Mouse (Mus musculus): ENCODE results near the gene Psmd14. TPM values are rescaled to one million over a fixed set of nuclear protein-coding genes. Genes with fewer than 3 reads are reported as not detected.

Psmd14 gene
- 174 and 181 TPM in 2 replicates for total RNA-seq (2017)

DNA sequence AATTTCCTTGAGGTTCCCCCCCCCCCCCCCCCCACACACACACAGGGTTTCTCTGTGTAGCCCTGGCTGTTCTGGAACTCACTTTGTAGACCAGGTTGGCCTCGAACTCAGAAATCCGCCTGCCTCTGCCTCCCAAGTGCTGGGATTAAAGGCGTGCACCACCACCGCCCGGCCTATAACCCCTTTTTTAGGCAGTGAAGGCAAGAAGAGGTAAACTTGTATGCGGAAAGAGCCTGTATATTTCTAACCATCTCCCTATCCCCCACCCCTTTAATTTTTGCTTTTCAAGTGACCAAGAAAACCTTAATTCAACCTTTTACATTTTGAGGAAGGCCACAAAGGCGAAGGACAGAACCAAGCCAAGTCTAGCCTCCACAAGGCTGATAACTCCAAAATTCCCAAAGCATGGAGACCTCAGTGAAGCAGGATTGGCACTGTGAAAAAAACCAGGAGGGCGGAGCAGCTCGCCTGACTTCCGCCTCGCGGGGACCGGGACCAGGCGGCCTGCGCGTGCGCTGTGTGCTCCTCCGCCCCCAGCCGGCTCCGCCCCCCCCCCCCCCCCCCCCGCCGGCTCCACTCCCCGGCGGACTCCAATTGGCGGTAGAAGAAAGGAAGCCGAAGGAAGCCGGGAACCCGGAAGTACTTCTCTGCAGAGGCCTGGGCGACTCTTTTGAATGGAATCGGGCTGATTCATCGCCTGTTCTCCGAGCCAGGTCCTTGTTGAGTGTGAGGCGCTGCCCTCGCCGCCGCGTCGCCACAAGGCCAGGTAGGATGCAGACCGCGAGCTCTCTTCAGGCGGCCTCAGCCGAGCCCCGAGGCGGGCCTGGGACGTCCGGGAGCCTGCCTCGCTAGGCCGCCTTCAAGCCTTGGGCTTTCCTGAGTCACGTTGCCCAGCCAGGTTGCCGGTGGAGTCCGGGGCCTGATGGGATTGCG, at the start of gene Psmd14:
Gene Psmd14, plus strand, starts transcription at position 587 of the 933 bp plus-strand sequence.
- ATAC-seq (replicated peaks; ENCODE audit: low read depth, poor library complexity, severe bottlenecking), result peak; percentile 87

DNA sequence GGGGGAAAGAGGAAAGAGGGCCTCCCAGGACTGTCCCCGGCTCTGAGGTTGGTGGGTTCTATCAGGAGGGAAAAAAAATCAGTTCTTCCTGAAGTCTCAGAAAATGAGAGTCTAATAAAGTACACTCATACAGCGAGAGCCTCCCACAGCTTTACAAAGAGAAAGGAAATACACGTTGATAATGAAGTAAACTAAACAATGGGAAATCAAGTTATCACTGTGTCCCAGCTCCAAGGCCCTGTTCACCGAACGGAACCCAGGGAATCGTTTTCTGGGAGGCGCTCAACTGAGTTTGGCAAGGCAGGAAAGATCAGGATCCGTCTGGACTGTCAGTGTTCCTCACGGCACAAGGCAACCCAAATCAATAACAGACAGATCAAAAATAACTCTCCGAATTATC, 48.7 kb upstream of the Psmd14 start:
- no peak for ATAC-seq (replicated peaks; ENCODE audit: low read depth, poor library complexity, severe bottlenecking)

DNA sequence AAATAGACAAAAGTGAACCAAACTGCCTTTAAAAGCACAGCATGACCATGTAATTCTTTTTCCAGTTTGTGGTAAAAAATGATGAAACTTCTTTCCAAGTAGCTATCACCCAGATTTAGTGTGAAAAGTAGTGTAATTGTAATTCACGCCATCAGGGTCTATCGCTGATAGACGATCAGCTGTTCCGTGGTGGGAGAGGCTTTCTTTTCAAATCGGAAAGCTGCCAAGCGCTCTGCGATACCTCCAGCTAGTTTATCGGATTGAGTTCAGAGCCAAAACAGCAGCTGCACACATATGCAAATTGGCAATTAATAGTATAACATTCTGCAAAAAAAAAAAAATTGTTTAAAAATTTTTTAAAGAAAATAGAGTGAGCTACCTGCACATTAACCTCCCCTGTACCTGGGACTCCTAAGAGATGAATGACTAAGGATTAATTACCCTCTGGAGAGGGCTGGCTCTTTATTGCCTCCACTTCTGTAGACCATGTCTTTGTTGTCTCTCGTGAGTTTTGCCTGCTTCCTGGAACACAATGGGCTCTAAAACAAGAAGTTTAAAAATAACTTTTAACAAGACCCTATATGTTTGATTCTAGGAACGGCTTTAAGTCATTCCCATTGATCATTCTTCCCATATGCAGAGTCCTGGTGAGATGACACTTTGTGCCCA, 47.8 kb upstream of the Psmd14 start:
- no peak for ATAC-seq (replicated peaks; ENCODE audit: low read depth, poor library complexity, severe bottlenecking)

DNA sequence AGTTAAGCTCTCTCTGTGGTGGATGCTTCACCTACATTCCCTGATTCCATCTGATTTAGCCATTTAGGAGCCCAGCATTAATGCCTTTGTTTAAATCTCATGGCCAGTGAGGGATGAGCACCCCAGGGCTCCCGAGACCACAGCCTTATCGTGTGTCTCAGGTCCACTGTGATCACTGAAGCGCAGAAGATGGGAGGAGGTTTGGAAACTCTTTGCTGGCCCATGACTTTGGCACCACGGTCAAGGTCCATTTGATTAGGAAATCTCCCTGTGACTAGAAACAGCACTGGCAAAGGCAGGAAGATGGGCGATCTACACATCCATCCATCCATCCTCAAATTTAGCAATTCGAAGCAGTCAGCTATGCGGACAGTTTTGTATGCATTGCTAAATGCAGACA, 44.1 kb upstream of the Psmd14 start:
- no peak for ATAC-seq (replicated peaks; ENCODE audit: low read depth, poor library complexity, severe bottlenecking)

DNA sequence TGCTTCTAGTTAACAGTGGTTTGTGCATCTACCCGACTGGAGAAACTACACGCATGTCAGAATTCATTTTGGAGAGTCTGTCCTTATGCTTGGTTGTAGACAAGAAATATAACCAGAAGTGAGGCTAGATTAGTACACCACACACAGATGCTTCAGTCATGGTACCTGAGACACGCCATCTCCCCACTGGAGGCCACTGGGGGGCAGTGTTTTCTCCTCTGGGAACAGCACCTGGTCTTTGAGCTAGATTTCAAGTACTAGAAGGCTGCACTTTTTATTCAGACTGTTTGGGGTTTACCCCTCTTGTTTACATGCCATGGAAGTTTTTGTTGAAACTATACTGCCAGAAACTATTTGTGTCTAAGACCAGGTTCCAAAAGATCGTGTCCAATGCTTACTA, 43.2 kb upstream of the Psmd14 start:
- ATAC-seq (replicated peaks; ENCODE audit: low read depth, poor library complexity, severe bottlenecking), result peak; percentile 93

DNA sequence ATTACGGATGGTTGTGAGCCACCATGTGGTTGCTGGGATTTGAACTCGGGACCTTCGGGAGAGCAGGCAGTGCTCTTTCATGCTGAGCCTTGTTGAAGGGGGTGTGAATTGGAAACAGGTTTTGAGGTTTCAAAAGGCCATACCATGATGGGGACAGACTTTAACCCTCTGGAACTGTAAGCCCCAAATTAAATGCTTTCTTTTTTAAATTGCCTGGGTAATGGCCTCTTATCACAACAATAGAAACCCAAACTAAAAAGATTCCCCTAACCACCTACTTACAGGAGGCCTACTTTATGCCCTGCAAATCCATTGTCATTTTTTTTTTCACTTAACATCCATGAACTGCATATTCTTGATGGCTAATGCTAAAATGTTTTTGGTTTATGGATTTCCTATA, 36.9 kb upstream of the Psmd14 start:
- ATAC-seq (replicated peaks; ENCODE audit: low read depth, poor library complexity, severe bottlenecking), result no peak

DNA sequence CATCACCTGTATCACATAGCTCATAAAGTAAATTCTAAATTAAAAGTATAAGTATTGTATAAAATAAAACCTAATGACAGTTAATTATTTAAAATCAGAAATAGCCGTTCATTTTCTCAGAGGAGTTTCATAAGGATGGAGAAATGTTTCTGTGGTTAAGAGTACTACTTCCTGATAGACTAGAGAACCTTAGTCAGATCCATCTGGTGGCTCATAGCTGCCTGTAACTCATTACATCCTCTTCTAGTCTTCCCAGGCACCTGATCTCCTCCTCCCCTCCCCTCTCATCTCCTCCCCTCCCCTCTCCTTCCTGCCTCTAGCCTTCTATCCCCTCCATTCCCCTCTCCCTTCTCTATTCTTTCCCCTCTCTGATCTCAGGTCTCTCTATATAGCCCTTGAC, 29.9 kb upstream of the Psmd14 start:
- ATAC-seq (replicated peaks; ENCODE audit: low read depth, poor library complexity, severe bottlenecking), result peak; percentile 84

DNA sequence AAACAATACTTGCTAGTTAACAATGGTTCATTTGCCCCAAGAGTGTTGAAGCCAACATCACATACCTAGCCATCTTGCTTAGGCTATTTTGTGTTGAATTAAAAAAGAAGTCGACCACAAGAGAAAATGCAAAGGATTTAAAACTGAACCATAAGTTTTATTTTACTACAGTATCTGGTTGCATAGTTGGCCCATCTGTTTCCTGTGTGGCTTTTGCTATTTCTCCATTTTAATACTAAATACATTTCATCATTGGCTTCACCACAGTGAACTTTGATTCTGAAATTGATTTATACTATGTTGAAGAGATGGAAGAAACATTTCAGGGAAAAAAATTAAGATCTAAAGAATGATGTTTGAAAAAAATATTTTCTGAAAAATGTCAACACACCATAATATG, 25.0 kb upstream of the Psmd14 start:
- peak; percentile 94 for ATAC-seq (replicated peaks; ENCODE audit: low read depth, poor library complexity, severe bottlenecking)

DNA sequence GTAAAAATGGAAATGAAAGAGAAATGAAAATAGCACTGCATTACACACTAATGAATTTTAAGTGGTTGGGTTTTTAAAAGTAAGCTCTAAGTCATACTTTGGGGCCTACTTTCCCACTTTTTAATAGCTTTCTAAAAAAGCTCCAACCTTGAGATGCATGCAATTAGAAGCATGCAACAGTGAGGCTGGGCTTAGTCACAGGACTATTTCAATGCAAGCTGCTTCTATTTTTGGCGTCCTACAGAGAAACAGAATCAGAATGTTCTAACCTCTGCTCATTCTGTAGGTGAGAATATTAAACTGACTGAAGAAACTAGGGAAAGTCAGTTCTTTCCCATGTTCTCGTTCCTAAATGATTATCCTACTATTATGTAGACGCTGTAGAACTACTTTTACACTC, 22.4 kb upstream of the Psmd14 start:
- no peak for ATAC-seq (replicated peaks; ENCODE audit: low read depth, poor library complexity, severe bottlenecking)

DNA sequence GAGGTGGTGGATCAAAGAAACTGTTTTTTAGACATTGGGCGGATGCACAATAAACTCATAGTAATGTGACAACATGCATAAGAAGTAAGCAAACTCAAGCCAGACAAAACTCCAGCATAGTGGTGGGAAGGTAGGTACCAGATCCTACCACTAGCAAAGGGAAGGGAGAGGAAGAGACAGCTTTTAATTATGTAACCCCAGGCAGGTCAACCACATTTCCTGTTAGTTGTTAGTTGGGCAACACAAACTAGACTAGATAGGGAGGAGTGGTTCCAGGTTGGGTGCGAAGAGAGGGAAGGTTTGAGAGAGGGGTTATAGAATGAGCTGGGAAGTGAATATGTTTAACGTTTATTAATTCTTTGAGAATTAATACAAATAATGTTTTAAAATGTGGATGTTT, 1.9 kb upstream of the Psmd14 start:
- ATAC-seq (replicated peaks; ENCODE audit: low read depth, poor library complexity, severe bottlenecking), result no peak

DNA sequence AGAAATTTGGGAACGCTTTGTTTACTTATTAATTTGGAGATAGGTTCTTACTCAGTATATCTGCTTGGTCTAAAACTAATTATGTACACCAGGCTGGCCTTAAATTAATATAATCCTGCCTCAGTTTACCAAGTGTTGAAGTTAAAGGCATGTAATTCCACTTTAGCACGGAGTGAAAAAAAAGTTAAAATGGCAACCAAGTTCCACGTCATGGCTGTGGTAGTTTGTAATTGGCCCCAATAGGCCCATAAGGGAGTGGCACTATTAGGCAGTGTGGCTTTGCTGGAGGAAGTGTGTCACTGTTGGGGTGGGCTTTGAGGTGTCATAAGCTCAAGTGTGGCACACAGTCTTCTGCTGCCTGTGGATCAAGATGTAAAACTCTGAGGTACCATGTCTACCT, 1.0 kb downstream of the Psmd14 start:
- peak; percentile 52 for ATAC-seq (replicated peaks; ENCODE audit: low read depth, poor library complexity, severe bottlenecking)

DNA sequence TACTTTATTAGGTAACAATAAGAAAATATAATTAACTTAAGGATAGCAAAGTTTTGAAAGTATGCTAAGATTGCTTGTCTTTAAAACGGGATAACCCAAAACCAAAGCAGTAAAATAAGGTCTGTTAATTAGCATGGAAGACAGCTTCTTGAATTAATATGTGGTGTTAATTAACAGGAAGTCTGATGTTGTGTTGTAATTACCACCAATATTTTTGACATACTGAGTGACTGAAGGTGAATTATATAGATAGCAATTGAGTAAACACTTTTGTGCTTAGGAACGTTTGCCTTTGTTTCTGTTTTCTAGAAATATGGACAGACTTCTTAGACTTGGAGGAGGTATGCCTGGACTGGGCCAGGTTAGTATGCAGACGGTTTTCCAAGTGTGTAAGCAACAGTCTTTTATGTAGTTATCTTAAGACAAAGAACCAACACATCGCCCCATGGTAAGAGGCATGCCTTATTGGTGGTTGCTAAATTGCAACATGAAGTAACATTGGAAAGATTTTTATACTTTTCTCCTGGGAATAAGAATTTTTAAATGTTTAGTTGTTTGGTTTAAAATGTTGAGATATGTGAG, 11.0 kb downstream of the Psmd14 start:
- ATAC-seq (replicated peaks; ENCODE audit: low read depth, poor library complexity, severe bottlenecking), result no peak

DNA sequence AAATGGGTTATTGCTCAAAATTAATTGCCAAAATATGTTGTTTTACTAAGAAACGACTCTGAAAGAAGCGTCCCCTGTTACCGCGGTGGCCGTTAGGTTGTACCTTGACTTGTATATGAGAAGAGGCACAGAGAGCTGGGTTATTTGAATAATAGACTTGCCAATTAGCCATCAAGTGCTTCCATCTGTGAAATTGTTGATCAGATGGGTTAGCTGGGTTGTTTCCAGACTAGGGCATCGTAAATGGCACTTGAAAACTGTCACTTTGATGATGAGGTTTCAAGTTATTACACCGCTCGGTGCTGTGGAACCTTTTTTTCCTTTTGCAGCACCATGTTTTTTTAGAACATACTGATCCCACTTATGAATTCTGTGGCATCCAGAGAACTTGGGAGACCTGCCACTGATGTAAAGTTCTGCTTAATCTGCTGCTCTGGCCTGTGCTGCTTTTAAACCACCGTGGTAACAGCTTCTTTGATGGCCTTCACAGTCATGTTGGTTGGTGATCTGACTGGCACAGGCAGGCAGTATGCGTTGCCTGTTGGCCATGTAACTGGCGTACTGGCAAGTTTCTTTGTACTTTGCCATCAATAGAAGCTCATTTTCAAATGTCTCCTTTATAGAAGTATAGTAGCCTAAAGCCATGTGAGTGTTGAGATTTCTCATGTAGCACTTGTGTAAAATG, 21.4 kb downstream of the Psmd14 start:
- no peak for ATAC-seq (replicated peaks; ENCODE audit: low read depth, poor library complexity, severe bottlenecking)

DNA sequence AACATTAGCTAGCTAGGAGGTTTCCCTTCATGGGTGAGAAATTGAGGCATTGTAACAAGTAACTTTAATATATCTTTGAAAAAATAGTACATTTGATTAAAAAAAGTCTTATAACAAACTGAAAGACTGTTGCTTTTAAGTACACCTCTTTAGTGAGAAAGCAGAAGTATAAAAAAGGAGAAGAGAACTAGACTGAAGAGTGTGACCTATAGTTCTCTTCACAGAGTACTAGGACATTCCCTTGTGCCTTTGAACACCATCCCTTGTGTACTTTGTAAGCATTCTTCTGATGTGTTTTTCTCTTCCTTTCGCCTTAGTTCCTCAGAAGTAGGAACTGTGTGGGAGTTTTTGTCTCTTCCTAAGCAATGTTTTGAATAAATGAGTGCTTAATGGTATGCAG, 22.7 kb downstream of the Psmd14 start:
- ATAC-seq (replicated peaks; ENCODE audit: low read depth, poor library complexity, severe bottlenecking), result peak; percentile 58; the same call in 1 of the 2 replicates

DNA sequence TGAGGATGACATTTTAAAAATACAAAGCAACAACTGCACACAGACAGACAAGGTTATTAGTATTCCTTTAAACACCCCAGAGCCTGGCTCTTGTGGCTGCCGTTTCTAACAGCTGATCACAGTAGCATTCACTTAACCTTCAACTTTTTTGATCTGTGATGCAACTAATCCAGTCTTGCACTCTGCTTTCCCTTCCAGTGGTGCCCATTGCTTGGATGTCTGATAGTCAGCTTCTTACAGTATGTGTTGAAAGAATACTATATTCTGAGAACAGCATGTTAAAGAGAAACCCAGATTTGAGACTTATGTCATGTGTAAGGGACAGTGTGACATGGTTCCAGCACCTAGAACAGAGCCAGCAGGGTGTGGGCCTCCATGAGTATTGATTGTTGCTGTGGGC, 34.6 kb downstream of the Psmd14 start:
- no peak for ATAC-seq (replicated peaks; ENCODE audit: low read depth, poor library complexity, severe bottlenecking)

DNA sequence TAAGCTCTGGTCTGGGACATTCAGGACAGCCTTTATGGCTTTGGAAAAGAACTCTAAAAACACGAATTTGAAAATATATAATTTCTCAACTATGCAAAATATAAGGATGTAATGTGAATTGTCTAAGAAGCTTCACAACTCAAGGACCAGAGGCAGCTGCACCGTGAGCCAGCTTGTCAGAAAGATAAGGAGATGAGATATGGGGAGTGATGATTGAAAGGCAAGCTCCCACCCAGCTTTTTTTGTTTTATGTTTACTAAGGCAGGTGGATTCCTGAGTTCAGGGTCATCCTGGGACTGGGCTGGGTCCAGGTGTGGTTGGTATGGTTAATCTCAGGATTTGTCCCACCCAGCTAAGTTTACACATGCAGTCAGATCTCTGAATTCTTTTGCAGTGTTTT, 35.1 kb downstream of the Psmd14 start:
- no peak for ATAC-seq (replicated peaks; ENCODE audit: low read depth, poor library complexity, severe bottlenecking)

DNA sequence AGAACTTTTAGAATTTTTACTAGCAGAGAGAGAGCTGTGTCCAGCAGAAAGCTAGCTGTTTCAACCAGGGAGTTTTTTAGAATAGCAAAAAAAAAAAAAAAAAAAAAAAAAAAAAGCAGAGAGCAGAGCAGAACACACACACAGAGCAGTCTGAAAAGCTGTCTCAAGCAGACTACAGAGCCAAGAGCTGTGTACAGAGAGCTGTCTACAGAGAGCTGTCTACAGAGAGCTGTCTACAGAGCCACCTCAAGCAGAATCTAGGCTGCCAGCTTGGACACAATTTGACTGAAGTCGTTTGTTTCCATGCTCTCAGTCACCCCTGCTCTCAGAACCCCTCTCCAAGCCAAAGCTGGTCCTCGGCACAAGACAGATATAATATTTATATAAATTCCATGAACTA, 35.9 kb downstream of the Psmd14 start:
- ATAC-seq (replicated peaks; ENCODE audit: low read depth, poor library complexity, severe bottlenecking), result no peak

DNA sequence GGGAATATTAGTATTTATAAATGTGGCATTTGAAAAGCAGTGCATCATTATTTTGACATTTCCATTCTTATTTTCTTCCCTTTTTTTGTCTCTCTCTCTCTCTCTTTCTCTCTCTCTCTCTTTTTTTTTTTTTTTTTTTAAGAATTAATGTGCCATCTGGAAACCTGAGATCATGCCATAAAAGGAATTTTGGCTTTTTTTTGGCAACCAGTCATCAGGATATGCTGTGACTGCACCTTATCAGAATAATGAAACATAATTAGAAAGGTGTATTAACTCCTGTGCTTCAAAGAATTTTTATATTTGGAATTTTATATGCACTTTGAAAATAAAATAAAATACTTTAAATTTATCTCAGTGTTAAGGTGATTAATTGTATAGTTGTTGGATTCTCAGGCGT, 39.2 kb downstream of the Psmd14 start:
- ATAC-seq (replicated peaks; ENCODE audit: low read depth, poor library complexity, severe bottlenecking), result no peak

DNA sequence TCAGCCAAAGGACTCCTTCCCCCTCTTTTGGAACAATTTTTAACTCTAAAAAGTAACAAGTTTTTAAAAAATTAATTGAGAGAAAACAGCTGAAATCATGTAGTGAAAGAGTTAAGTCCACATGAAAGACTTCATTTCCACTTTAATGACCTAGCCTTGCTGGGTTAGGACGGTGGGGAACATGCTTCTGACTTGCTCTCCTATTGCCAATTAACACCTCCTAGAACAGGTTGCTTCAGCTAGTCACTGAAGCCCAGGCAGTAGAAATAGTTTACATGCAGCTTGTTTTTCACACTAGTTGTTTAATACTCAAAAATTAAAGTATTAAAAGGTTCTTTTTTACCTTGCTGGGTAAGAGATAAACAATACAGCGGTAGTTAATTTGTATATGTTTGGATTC, 39.8 kb downstream of the Psmd14 start:
- no peak for ATAC-seq (replicated peaks; ENCODE audit: low read depth, poor library complexity, severe bottlenecking)

DNA sequence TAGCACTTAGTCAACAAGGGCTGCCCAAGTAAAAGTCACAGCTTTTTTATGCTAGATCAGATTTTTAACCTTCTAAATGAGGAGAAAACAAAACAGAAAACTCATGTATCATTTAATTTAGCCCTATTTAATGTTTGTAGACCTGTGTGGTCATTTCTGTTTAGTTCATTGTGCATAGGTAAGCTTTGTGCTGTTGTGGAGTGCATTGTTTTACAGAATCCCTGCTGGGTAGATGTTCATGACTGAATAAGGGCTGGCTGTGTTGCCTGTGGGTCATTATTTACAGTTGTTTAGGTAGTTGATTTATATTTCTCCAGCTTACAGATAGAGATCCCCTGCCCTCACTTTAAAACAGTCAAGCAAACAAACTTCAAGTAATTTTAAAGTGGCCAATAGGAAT, 40.9 kb downstream of the Psmd14 start:
- no peak for ATAC-seq (replicated peaks; ENCODE audit: low read depth, poor library complexity, severe bottlenecking)

DNA sequence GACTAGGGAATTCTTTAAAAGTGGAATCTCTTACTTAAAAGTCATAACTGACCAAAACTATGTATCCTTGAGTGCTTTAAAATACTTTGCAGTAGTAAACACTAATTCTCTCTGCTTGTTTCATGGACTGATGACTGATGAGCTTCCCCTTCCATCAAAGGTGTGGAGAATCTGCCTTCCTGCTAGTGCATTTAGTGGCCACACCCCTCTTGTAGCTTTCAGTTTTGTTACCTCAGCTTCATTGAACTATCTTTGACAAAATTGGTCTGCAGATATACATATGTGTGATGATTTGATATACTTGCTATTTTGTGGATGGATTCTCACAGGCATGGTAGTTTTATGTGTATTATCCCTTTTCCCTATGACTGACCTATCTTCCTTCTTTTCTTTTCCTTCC, 43.5 kb downstream of the Psmd14 start:
- ATAC-seq (replicated peaks; ENCODE audit: low read depth, poor library complexity, severe bottlenecking), result no peak

All from common myeloid progenitor, adult 5-6 weeks (primary cell).